Mouse (Mus musculus) Muller cell, postnatal 12 days (primary cell): ENCODE measurements at regions not wholly inside any gene's neighbourhood (a gene's known extent, or its start where the extent isn't known, plus 50 kb on each side); places are given as distances from the start of the nearest gene placed in this dataset.
"Not testable (repeated sequence)": the region's sequence is repeated elsewhere in the genome, so short reads cannot be mapped to it uniquely, and the experiment has no call there.

Source experiments
- DNase-seq: peaks from one replicate; pipeline ENCODE4 v3.0.0-alpha.2; 2015; ENCODE audit errors: inconsistent ontology term

- DNase-seq, result peak; percentile 62
These were observed 492.5 kb upstream of the Zfp960 start for GRCm38 (mm10) chr17:16571403-16571802.

GRCm38 (mm10) chr17:16588791-16589190 lies 475.1 kb upstream of the Zfp960 start:
- DNase-seq, result no peak

GRCm38 (mm10) chr17:16599671-16600070 lies 464.2 kb upstream of the Zfp960 start:
- no peak for DNase-seq

DNA sequence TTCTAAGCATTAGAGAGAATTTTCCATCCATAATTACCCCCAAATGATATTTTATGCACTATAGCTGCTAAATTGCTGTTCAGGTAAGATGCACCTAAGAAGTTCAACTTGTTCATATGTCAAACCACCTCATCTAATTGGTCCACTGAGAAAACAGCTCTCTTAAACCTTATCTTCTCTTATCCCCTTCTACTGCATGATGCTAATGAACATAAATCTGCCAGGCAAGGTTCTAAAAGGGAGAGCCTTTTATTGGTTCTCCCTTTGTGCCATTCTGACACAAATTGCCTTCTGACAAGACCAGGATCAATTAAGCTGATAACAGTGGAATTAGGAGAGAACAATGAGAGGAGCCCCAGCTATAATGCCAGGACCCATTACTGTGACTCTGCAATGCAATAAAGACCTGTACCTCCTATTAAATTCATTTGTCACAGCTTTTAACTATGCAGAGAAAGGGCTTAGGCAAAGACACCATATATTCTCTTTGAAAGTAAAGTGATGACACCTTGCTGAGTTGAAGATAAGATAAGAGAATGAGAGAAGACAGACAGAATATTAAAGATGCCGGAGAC lies 451.4 kb upstream of the Zfp960 start:
- DNase-seq, result no peak

- DNase-seq, result no peak
These were observed 441.9 kb upstream of the Zfp960 start for GRCm38 (mm10) chr17:16621931-16622556.

- no peak for DNase-seq
These were observed 434.1 kb upstream of the Zfp960 start for GRCm38 (mm10) chr17:16629854-16630253.

- DNase-seq, result peak; percentile 16
These were observed 430.5 kb upstream of the Zfp960 start for GRCm38 (mm10) chr17:16633426-16633825.

DNA sequence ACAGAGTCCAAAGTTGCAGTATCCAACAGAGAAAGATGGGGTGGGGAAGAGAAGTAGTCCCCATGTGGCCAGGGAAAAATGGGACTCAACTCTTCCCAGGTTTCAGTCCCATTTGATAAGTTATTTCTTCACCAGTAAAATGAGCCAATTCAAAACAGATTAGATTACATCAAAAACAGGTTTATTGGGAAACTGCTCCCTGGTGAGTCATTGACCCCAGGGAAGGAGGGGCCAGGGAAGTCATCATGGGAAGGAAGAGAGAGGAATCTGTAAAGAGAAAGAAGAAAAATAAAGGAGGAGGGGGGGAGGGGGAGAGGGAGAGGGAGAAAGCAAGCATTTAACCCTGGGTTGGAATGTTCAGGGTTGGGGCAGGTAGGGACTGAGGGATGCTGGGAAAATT lies 426.4 kb upstream of the Zfp960 start:
- no peak for DNase-seq

GRCm38 (mm10) chr17:16647942-16648341 lies 416.0 kb upstream of the Zfp960 start:
- DNase-seq, result no peak

GRCm38 (mm10) chr17:16665253-16665652 lies 398.7 kb upstream of the Zfp960 start:
- peak; percentile 51 for DNase-seq

GRCm38 (mm10) chr17:16667606-16668005 lies 396.3 kb upstream of the Zfp960 start:
- DNase-seq, result no peak

GRCm38 (mm10) chr17:16704199-16704598 lies 359.7 kb upstream of the Zfp960 start:
- DNase-seq, result peak; percentile 79

DNA sequence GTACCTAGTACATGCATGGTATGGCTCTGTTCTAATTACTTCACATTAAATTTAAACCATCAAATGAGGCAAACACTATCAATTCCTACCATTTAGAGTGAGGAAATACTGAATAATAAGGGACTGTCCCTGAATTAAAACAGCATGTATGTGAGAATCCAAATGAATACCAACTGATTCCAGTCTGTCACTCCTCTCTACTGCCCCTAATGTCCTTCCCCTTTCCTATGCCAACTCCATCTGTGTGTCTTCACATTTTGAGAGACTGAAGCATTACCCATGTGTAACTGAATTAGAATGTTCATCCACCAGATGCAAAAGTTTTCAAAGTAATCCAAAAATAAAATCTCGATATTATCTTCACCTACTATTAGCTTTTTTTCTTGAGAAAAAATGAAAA lies 358.0 kb upstream of the Zfp960 start:
- no peak for DNase-seq

- DNase-seq, result no peak
These were observed 337.0 kb upstream of the Zfp960 start for GRCm38 (mm10) chr17:16726904-16727303.

- DNase-seq, result no peak
These were observed 310.8 kb upstream of the Zfp960 start for GRCm38 (mm10) chr17:16753090-16753489.

DNA sequence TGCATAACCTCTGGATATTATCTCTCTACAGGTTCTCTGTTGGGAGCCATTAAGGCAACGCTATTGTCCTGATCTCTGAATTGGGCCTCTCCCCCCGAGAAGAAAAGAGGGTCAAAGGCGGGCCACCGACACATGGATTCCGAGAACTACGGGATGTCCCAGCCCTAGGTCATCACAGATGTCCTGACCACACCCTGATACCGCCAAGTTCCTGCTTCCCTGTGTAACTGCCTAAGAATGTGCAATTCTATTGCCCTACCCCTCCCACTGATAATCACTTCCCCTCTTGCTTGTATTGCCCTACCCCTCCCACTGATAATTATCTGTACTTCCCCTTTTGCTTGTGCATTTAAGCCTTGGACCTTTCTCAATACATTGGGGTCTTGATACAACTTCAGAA lies 293.3 kb upstream of the Zfp960 start:
- DNase-seq, result not testable (repeated sequence)

DNA sequence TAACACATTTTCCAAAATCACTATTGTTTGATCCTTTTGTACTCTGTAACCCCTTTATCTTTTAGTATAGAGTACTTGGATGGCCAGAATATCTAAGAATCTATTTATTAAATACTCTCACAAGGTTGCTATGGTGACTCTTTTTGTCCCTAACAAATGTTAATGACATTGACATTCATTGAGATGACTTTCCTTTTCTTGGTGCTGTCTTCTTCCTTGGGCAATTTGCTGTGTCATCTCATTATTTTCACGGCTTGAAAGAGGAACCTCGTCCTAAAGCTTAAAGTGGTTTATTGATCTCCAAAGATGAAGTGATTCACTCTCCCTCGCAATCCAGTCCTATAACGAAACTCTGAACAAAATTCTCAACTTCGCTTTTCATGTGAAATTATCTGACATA lies 265.6 kb upstream of the Zfp960 start:
- no peak for DNase-seq

GRCm38 (mm10) chr17:16804986-16805385 lies 258.9 kb upstream of the Zfp960 start:
- no peak for DNase-seq

DNA sequence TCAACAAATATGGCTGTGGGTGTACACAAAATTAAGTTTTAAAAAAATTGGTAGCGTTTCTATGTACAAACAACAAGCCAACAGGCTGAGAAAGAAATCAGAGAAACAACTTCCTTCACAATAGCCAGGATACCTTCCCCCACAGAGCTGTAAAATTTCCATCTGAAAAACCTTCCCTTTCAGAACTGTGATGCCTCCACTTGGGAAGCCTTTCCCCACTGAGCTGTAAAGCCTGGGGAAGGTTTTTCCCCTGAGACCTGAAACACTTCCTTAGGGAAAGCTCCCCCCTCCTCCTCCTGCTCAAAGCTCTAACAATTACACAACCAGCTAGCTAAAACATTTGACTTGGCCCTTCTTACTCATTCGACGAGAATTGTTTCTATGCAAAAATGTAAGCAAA lies 245.5 kb upstream of the Zfp960 start:
- DNase-seq, result no peak

DNA sequence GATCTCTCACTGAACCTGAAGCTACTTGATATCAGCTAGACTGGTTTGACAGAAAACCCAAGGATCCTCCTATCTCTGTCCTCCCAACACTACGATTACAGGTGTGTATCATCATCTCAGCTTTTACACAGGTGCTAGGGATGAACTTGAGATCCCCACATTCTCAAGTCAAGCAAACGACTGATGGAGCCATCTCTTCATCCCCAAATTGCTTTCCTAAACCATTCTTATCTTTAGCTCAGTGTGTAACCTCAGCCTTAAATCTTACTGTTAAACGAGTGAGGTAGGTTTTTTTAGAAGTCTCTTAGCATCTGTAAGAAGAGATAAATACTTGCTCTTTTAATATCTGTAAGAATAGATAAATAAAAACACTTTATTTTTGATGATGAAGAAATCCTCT lies 242.2 kb upstream of the Zfp960 start:
- DNase-seq, result no peak

- no peak for DNase-seq
These were observed 224.8 kb upstream of the Zfp960 start for GRCm38 (mm10) chr17:16839152-16839551.

DNA sequence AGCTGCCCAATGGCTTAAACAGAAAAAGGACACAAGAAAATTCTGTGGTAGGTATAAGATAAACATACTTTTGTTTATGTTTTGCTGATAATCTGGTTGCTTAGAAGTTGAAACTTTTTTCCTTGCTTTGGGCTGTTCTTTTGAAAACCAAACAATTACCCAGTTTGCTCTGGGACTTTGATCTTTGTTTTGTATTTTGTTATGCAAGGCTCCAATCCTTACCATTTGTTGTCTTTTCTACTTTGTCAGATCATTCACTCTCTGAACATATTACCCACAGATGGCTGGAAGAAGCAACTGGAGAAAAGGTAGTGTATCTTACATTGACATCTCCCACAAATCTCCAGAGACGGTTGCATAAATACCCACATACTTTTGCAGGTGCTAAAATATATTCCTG lies 203.1 kb upstream of the Zfp960 start:
- DNase-seq, result no peak

- peak; percentile 20 for DNase-seq
These were observed 163.1 kb upstream of the Zfp960 start for GRCm38 (mm10) chr17:16900791-16901190.

DNA sequence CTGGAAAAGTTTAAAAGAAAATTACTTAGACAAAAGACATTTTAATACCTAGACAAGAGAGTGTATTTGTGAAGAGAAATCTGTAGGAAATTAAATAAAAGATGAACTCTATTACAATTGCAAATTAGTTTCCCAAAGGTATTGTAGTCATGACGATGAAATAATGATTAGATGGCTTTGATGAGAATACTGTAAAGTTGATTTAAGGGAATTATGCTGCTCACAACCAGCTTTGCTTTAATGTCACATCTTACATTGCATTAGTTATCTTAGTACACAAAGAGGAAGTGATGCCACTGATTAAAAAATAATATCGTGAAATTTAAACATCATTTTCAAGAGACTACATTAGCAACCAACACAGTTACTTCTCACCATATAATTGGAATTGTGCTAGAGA lies 145.7 kb upstream of the Zfp960 start:
- no peak for DNase-seq
